Mouse (Mus musculus): Measurements from ENCODE around the gene Def6. TPM values are rescaled to one million over a fixed set of nuclear protein-coding genes. Genes with fewer than 3 reads are reported as not detected.
A peak's percentile ranks its signal among the peaks of the same experiment; 100 is the strongest.

Gene Def6
- total and polyA plus RNA-seq, 3 experiments = 31.3 to 81.8 (median 53.6) TPM

DNA sequence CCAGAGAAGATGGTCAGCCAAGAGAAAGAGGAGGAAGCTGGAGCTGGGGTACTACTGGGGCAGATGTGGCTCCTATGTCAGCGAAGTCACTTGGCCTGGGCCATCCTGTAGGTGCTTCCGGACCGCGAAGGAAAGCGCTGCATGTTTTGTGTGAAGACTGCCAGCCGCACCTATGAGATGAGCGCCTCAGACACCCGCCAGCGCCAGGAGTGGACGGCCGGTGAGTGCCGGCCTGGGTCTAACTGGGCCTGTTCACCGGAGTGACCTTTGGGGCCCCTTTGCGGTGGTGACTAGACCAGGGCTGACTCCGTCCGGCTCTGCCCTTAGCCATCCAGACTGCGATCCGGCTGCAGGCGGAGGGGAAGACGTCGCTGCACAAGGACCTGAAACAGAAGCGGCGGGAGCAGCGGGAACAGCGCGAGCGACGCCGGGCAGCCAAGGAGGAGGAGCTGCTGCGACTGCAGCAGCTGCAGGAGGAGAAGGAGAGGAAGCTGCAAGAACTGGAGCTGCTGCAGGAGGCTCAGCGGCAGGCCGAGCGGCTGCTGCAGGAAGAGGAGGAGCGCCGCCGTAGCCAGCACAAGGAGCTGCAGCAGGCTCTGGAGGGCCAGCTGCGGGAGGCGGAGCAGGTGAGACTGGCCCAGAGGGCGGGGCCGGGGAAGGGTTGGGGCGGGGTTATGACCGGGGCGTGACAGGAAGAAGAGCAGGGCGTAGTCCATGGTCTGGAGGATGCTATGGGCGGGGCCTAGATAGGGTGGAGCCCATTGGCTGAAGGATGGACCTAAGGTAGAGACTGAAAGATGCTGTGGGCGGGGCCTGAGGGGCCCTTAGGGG is 16.2 kb downstream of the Def6 start (continued):
- TF ChIP-seq MEF2A (IDR thresholded peaks at IDR 0.05; ENCODE audit: borderline replicate concordance, low read depth, low read length) = 0 out of 2 replicates have a peak, but pooled peaks have one; percentile 20
- TF ChIP-seq JUND (conservative IDR thresholded peaks at IDR 0.05; ENCODE audit: low read depth, low read length) = no peak
- no peak for TF ChIP-seq CHD2 (IDR thresholded peaks at IDR 0.05; ENCODE audit: low read length)
- no peak for TF ChIP-seq MAZ (IDR thresholded peaks at IDR 0.05; ENCODE audit: low read depth, low read length)
- no peak for TF ChIP-seq GABPA (IDR thresholded peaks at IDR 0.05; ENCODE audit: insufficient replicate concordance, low read depth, low read length)
- no peak for TF ChIP-seq USF2 (conservative IDR thresholded peaks at IDR 0.05; ENCODE audit: low read depth, low read length)
- no peak for TF ChIP-seq JUN (IDR thresholded peaks at IDR 0.05; ENCODE audit: insufficient read depth, low read depth, low read length)
- no peak for TF ChIP-seq ZC3H11A (IDR thresholded peaks at IDR 0.05; ENCODE audit: low read depth, low read length)
- no peak for TF ChIP-seq CHD1 (IDR thresholded peaks at IDR 0.05; ENCODE audit: low read depth, low read length)
- TF ChIP-seq ZKSCAN1 (IDR thresholded peaks at IDR 0.05; ENCODE audit: borderline replicate concordance, low read depth, low read length) = no peak
- no peak for TF ChIP-seq USF1 (IDR thresholded peaks at IDR 0.05; ENCODE audit: low read depth, low read length)
- 0 out of 2 replicates have a peak, but pooled peaks have one; percentile 24 for TF ChIP-seq SIN3A (IDR thresholded peaks at IDR 0.05; ENCODE audit: low read length)
- TF ChIP-seq KAT2A (IDR thresholded peaks at IDR 0.05; ENCODE audit: insufficient replicate concordance, low read length) = no peak
- no peak; the same call in 1 of the 2 replicates for TF ChIP-seq MAX (IDR thresholded peaks at IDR 0.05; ENCODE audit: low read length)
- TF ChIP-seq CTCF (conservative IDR thresholded peaks at IDR 0.05 in 1 of 2, IDR thresholded peaks at IDR 0.05 in 1 of 2; ENCODE audit: low read depth in 2 of 2, low read length in 2 of 2) = peak in 1 of 2 experiments; percentile 34; a peak in 1 of 4 replicates
- peak; percentile 43; the same call in 1 of the 2 replicates for TF ChIP-seq IRF4 (IDR thresholded peaks at IDR 0.05; ENCODE audit: low read depth, low read length)
- no peak for TF ChIP-seq ZNF384 (IDR thresholded peaks at IDR 0.05; ENCODE audit: low read depth, low read length)
- no peak for TF ChIP-seq PAX5 (IDR thresholded peaks at IDR 0.05; ENCODE audit: low read length)
- 0 out of 2 replicates have a peak, but pooled peaks have one; percentile 10 for TF ChIP-seq ZMIZ1 (IDR thresholded peaks at IDR 0.05; ENCODE audit: low read depth, low read length)
- peak; percentile 26; the same call in 1 of the 2 replicates for TF ChIP-seq ETS1 (conservative IDR thresholded peaks at IDR 0.05; ENCODE audit: low read depth, low read length)
- TF ChIP-seq BHLHE40 (IDR thresholded peaks at IDR 0.05; ENCODE audit: low read depth, low read length) = 0 out of 2 replicates have a peak, but pooled peaks have one; percentile 16
- peak; percentile 27; the same call in 1 of the 2 replicates for TF ChIP-seq MYC (IDR thresholded peaks at IDR 0.05; ENCODE audit: low read depth, low read length)

DNA sequence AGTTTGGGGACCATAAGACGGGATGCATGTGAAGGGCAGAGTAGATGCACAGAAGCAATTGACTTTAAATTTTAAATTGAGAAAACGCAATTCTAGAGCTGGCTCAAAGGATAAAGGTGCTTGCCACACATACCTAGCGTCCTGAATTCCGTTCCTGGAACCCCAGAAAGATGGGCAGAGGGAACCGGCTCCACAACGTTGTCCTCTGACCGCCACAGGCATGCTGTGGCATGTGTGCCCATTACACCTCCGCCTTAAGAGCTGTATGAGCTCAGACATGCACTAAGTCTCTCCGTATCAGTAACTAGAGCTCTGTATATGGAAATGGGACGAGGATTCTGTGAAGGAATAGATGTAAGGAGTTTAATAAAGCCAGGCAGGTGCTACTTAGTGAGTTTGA is 17.0 kb downstream of the Def6 start:
- in situ Hi-C loops (cut with MboI; ENCODE audit: low pct_ligation_motif_present, low pct_unique_long_range_greater_than_20kb, low sequenced_read_pairs) = loop anchor here (25.0 kb wide), 1 partner anchor 288 kb away; the partner anchor contains the start of gene Fkbp5
- Histone ChIP-seq H3K27ac (ENCODE audit: insufficient read depth, low read depth) (peak overlapping the region; percentile 28; the same call in 1 of the 2 replicates), H3K79me2 (replicated peaks; ENCODE audit: control insufficient read depth, extremely low read depth, insufficient read depth, poor library complexity, severe bottlenecking) (no peaks in the 10 kb centered on the region; the same call in 1 of the 2 replicates)

More for the DNA sequence above, 17.0 kb downstream of the Def6 start:
- TF ChIP-seq ZC3H11A (IDR thresholded peaks at IDR 0.05; ENCODE audit: low read depth, low read length) (no peak), MXI1 (IDR thresholded peaks at IDR 0.05; ENCODE audit: low read depth, low read length) (0 out of 2 replicates have a peak, but pooled peaks have one; percentile 9)
- peaks cover 61 to 81% of the 10 kb centered on the region in 2 experiments for H3K36me3 ChIP-seq (replicated peaks in 1 of 2; ENCODE audit: control insufficient read depth in 1 of 2, insufficient read depth in 1 of 2, low read length in 1 of 2)
- peaks cover 11 to 47% of the 10 kb centered on the region in 2 experiments for H3K4me1 ChIP-seq (ENCODE audit: control insufficient read depth in 1 of 2, insufficient read depth in 2 of 2)
- dilution Hi-C loops (cut with MboI; ENCODE audit: extremely low pct_ligation_motif_present, extremely low pct_unique_long_range_greater_than_20kb, low sequenced_read_pairs) = no loop called here
- 0 out of 2 replicates have a peak overlapping the region, but pooled peaks have one; percentile 14 for H3K4me2 ChIP-seq (ENCODE audit: insufficient read depth, low read depth, poor library complexity, severe bottlenecking)
- no peaks in the 10 kb centered on the region for H3K27me3 ChIP-seq (replicated peaks)
- H3K9me3 ChIP-seq (replicated peaks; ENCODE audit: low read length) = no peaks in the 10 kb centered on the region
- no peak overlapping the region for H3K4me3 ChIP-seq (replicated peaks in 1 of 3; ENCODE audit: low read depth in 2 of 3, low read length in 2 of 3, poor library complexity in 1 of 3)
- no peak for DNase-seq (ENCODE audit: extremely low read depth)
- no peak overlapping the region for H3K9ac ChIP-seq (ENCODE audit: insufficient read depth, low read depth)
